Mouse (Mus musculus): ENCODE results near the gene D130052B06Rik. TPM values are rescaled to one million over a fixed set of nuclear protein-coding genes. Genes with fewer than 3 reads are reported as not detected.

Gene D130052B06Rik
- polyA plus RNA-seq (2012; rRNA removed), result not detected in 2 replicates

- H3K4me3 ChIP-seq (ENCODE audit: extremely low read depth, insufficient read depth, insufficient read length), result no peak within 1 kb of the TSS
- TF ChIP-seq CTCF (IDR thresholded peaks at IDR 0.05; ENCODE audit: extremely low read depth, insufficient read depth, insufficient read length, insufficient replicate concordance) (no peak), POLR2A (IDR thresholded peaks at IDR 0.05; ENCODE audit: low read depth, low read length) (no peak)
- no peaks in the 10 kb centered on the region for H3K36me3 ChIP-seq (ENCODE audit: control insufficient read depth, insufficient read depth, low read length)
- no peaks in the 10 kb centered on the region for H3K4me1 ChIP-seq (ENCODE audit: control insufficient read depth, insufficient read depth, insufficient read length)
- no peak for DNase-seq (ENCODE audit: low read depth in 1 of 2, low spot score in 2 of 2)
- WGBS, result 78% methylated on average over 4 of the region's 4 CpGs
- no peaks in the 10 kb centered on the region for H3K27me3 ChIP-seq (ENCODE audit: control insufficient read depth, insufficient read depth, low read length)
- no peak within 1 kb of the TSS for H3K27ac ChIP-seq (ENCODE audit: insufficient read depth, low read length)
Measured at GRCm38 (mm10) chr11:33598986-33599385, at the start of gene D130052B06Rik. D130052B06Rik (plus strand) TSS chr11:33599302.

GRCm38 (mm10) chr11:33550861-33551560 is 48.1 kb upstream of the D130052B06Rik start:
- 85% methylated on average over 14 of the region's 14 CpGs for WGBS
- Histone ChIP-seq H3K27ac (ENCODE audit: insufficient read depth, low read length) (no peak overlapping the region), H3K36me3 (ENCODE audit: control insufficient read depth, insufficient read depth, low read length) (no peaks in the 10 kb centered on the region), H3K27me3 (ENCODE audit: control insufficient read depth, insufficient read depth, low read length) (no peaks in the 10 kb centered on the region), H3K4me1 (ENCODE audit: control insufficient read depth, insufficient read depth, insufficient read length) (no peaks in the 10 kb centered on the region), H3K4me3 (ENCODE audit: extremely low read depth, insufficient read depth, insufficient read length) (no peak overlapping the region)
- DNase-seq (ENCODE audit: low read depth in 1 of 2, low spot score in 2 of 2), result no peak
- no peak for TF ChIP-seq POLR2A (IDR thresholded peaks at IDR 0.05; ENCODE audit: low read depth, low read length)
- TF ChIP-seq CTCF (IDR thresholded peaks at IDR 0.05; ENCODE audit: extremely low read depth, insufficient read depth, insufficient read length, insufficient replicate concordance), result no peak

GRCm38 (mm10) chr11:33554123-33554522 is 45.0 kb upstream of the D130052B06Rik start:
- no peak for DNase-seq (ENCODE audit: low read depth in 1 of 2, low spot score in 2 of 2)
- no peak for TF ChIP-seq CTCF (IDR thresholded peaks at IDR 0.05; ENCODE audit: extremely low read depth, insufficient read depth, insufficient read length, insufficient replicate concordance)
- no peak for TF ChIP-seq POLR2A (IDR thresholded peaks at IDR 0.05; ENCODE audit: low read depth, low read length)
- no peak overlapping the region for H3K27ac ChIP-seq (ENCODE audit: insufficient read depth, low read length)
- H3K27me3 ChIP-seq (ENCODE audit: control insufficient read depth, insufficient read depth, low read length), result no peaks in the 10 kb centered on the region
- no peaks in the 10 kb centered on the region for H3K4me1 ChIP-seq (ENCODE audit: control insufficient read depth, insufficient read depth, insufficient read length)
- no peaks in the 10 kb centered on the region for H3K36me3 ChIP-seq (ENCODE audit: control insufficient read depth, insufficient read depth, low read length)
- H3K4me3 ChIP-seq (ENCODE audit: extremely low read depth, insufficient read depth, insufficient read length), result no peak overlapping the region
- 77% methylated on average over 8 of the region's 8 CpGs for WGBS

GRCm38 (mm10) chr11:33563921-33564320 is 35.2 kb upstream of the D130052B06Rik start:
- 84% methylated on average over 2 of the region's 2 CpGs for WGBS
- Histone ChIP-seq H3K4me1 (ENCODE audit: control insufficient read depth, insufficient read depth, insufficient read length) (no peaks in the 10 kb centered on the region), H3K27me3 (ENCODE audit: control insufficient read depth, insufficient read depth, low read length) (no peaks in the 10 kb centered on the region)

GRCm38 (mm10) chr11:33570413-33570812 is 28.7 kb upstream of the D130052B06Rik start:
- H3K4me3 ChIP-seq (ENCODE audit: extremely low read depth, insufficient read depth, insufficient read length), result no peak overlapping the region
- DNase-seq (ENCODE audit: low read depth in 1 of 2, low spot score in 2 of 2), result no peak
- TF ChIP-seq CTCF (IDR thresholded peaks at IDR 0.05; ENCODE audit: extremely low read depth, insufficient read depth, insufficient read length, insufficient replicate concordance) (no peak), POLR2A (IDR thresholded peaks at IDR 0.05; ENCODE audit: low read depth, low read length) (no peak)
- H3K27me3 ChIP-seq (ENCODE audit: control insufficient read depth, insufficient read depth, low read length), result no peaks in the 10 kb centered on the region
- no peak overlapping the region for H3K27ac ChIP-seq (ENCODE audit: insufficient read depth, low read length)
- H3K4me1 ChIP-seq (ENCODE audit: control insufficient read depth, insufficient read depth, insufficient read length), result no peaks in the 10 kb centered on the region
- H3K36me3 ChIP-seq (ENCODE audit: control insufficient read depth, insufficient read depth, low read length), result no peaks in the 10 kb centered on the region

More at GRCm38 (mm10) chr11:33563921-33564320, 35.2 kb upstream of the D130052B06Rik start:
- H3K27ac ChIP-seq (ENCODE audit: insufficient read depth, low read length), result no peak overlapping the region
- no peak for TF ChIP-seq POLR2A (IDR thresholded peaks at IDR 0.05; ENCODE audit: low read depth, low read length)
- TF ChIP-seq CTCF (IDR thresholded peaks at IDR 0.05; ENCODE audit: extremely low read depth, insufficient read depth, insufficient read length, insufficient replicate concordance), result no peak
- no peak for DNase-seq (ENCODE audit: low read depth in 1 of 2, low spot score in 2 of 2)
- no peaks in the 10 kb centered on the region for H3K36me3 ChIP-seq (ENCODE audit: control insufficient read depth, insufficient read depth, low read length)
- no peak overlapping the region for H3K4me3 ChIP-seq (ENCODE audit: extremely low read depth, insufficient read depth, insufficient read length)

GRCm38 (mm10) chr11:33574944-33575343 is 24.2 kb upstream of the D130052B06Rik start:
- 84% methylated on average over 3 of the region's 3 CpGs for WGBS

GRCm38 (mm10) chr11:33578859-33579258 is 20.2 kb upstream of the D130052B06Rik start, which contains the start of gene Gabrp:
Gabrp (minus strand) TSS chr11:33578959.
- DNase-seq (ENCODE audit: low read depth in 1 of 2, low spot score in 2 of 2), result no peak
- TF ChIP-seq CTCF (IDR thresholded peaks at IDR 0.05; ENCODE audit: extremely low read depth, insufficient read depth, insufficient read length, insufficient replicate concordance) (no peak), POLR2A (IDR thresholded peaks at IDR 0.05; ENCODE audit: low read depth, low read length) (no peak)
- no peaks in the 10 kb centered on the region for H3K36me3 ChIP-seq (ENCODE audit: control insufficient read depth, insufficient read depth, low read length)
- H3K4me1 ChIP-seq (ENCODE audit: control insufficient read depth, insufficient read depth, insufficient read length), result no peaks in the 10 kb centered on the region
- WGBS, result 68% methylated on average over 6 of the region's 6 CpGs
- H3K27me3 ChIP-seq (ENCODE audit: control insufficient read depth, insufficient read depth, low read length), result no peaks in the 10 kb centered on the region
- no peak within 1 kb of the TSS for H3K27ac ChIP-seq (ENCODE audit: insufficient read depth, low read length)
- no peak within 1 kb of the TSS for H3K4me3 ChIP-seq (ENCODE audit: extremely low read depth, insufficient read depth, insufficient read length)

More at GRCm38 (mm10) chr11:33574944-33575343, 24.2 kb upstream of the D130052B06Rik start:
- Histone ChIP-seq H3K4me1 (ENCODE audit: control insufficient read depth, insufficient read depth, insufficient read length) (no peaks in the 10 kb centered on the region), H3K4me3 (ENCODE audit: extremely low read depth, insufficient read depth, insufficient read length) (no peak overlapping the region), H3K36me3 (ENCODE audit: control insufficient read depth, insufficient read depth, low read length) (no peaks in the 10 kb centered on the region), H3K27ac (ENCODE audit: insufficient read depth, low read length) (no peak overlapping the region), H3K27me3 (ENCODE audit: control insufficient read depth, insufficient read depth, low read length) (no peaks in the 10 kb centered on the region)
- TF ChIP-seq CTCF (IDR thresholded peaks at IDR 0.05; ENCODE audit: extremely low read depth, insufficient read depth, insufficient read length, insufficient replicate concordance) (no peak), POLR2A (IDR thresholded peaks at IDR 0.05; ENCODE audit: low read depth, low read length) (no peak)
- DNase-seq (ENCODE audit: low read depth in 1 of 2, low spot score in 2 of 2), result no peak

All from spleen, adult 2 months (tissue).